Mouse (Mus musculus) midbrain, postnatal 0 days (tissue): Measurements from ENCODE around the gene Nat8. TPM values are rescaled to one million over a fixed set of nuclear protein-coding genes. Genes with fewer than 3 reads are reported as not detected.
"Not testable (repeated sequence)": the region's sequence is repeated elsewhere in the genome, so short reads cannot be mapped to it uniquely, and the experiment has no call there.

Source experiments
- ATAC-seq: fragments of 200-750 bp; cut with Nextera tagmentation; 2 replicates; pipeline ENCODE4 v1.8.0; 2017; ENCODE audit warnings: moderate number of reproducible peaks, mild to moderate bottlenecking, moderate TSS enrichment, moderate library complexity; ENCODE audit not compliant: low FRiP score
- DNase-seq: peaks from one replicate; pipeline ENCODE4 v3.0.0-alpha.2; 2015; ENCODE audit warnings: low spot score
- H3K27ac ChIP-seq: fragments of 300-500 bp; sonication (generic); 2 replicates; pipeline ENCODE4 v1.5.1; 2014; ENCODE audit warnings: low read depth, mild to moderate bottlenecking, low read length, mixed read lengths
- H3K27me3 ChIP-seq: fragments of 300-500 bp; sonication (generic); 2 replicates; pipeline ENCODE4 v1.6.1; 2014; ENCODE audit warnings: low read length, control low read depth, mixed read lengths; ENCODE audit not compliant: insufficient read depth
- H3K36me3 ChIP-seq: fragments of 300-500 bp; sonication (generic); 2 replicates; pipeline ENCODE4 v1.6.1; 2014; ENCODE audit warnings: low read length, control low read depth, mixed read lengths; ENCODE audit not compliant: insufficient read depth
- H3K4me1 ChIP-seq: fragments of 300-500 bp; sonication (generic); 2 replicates; pipeline ENCODE4 v1.6.1; 2014; ENCODE audit warnings: mild to moderate bottlenecking, control low read depth, antibody characterized with exemption, low read length, mixed read lengths; ENCODE audit not compliant: insufficient read depth
- H3K4me2 ChIP-seq: fragments of 300-500 bp; sonication (generic); 2 replicates; pipeline ENCODE4 v1.6.1; 2014; ENCODE audit warnings: low read depth, mild to moderate bottlenecking, low read length, mixed read lengths; ENCODE audit not compliant: poor library complexity, severe bottlenecking
- H3K4me3 ChIP-seq: fragments of 300-500 bp; sonication (generic); 2 replicates; pipeline ENCODE4 v1.5.1; 2014; ENCODE audit warnings: low read depth, mild to moderate bottlenecking, low read length, moderate library complexity
- H3K9ac ChIP-seq: fragments of 300-500 bp; sonication (generic); replicated peaks from 2 replicates; pipeline ENCODE4 v1.6.1; 2014; ENCODE audit warnings: mild to moderate bottlenecking, low read length, moderate library complexity, mixed read lengths; ENCODE audit not compliant: poor library complexity, severe bottlenecking
- H3K9me3 ChIP-seq: fragments of 300-500 bp; sonication (generic); 2 replicates; pipeline ENCODE4 v1.6.1; 2016; ENCODE audit warnings: low read length, control low read depth
- CTCF ChIP-seq: IDR thresholded peaks from 2 replicates; pipeline ENCODE4 v1.5.1; 2016; ENCODE audit warnings: antibody characterized with exemption, mild to moderate bottlenecking
- WGBS: fragments of 180-500 bp; shearing (Covaris S2); extraction: QIAGEN DNeasy Blood & Tissue Kit; methylation state at CpG from one replicate; pipeline ENCODE4 v1.1.7; 2014; 5-methylcytosine and 5-hydroxymethylcytosine counted together
- polyA plus RNA-seq: library from polyadenylated mRNA; unstranded; fragments of >200 nt; fragmentation: Nextera tagmentation; extraction: Ambion mirVana; gene quantifications from 2 replicates; pipeline ENCODE4 v1.2.1, GENCODE M21; 2015
- total RNA-seq: library from RNA; depleted of rRNA; stranded (reverse); fragments of >200 nt; gene quantifications from 2 replicates; pipeline ENCODE4 v1.2.3, GENCODE M21; 2014

Nat8 gene
- total and polyA plus RNA-seq, 2 experiments from 2014 or later, result 0.49 to 0.91 TPM

- no peak for TF ChIP-seq CTCF
- no peaks in the 10 kb centered on the region for H3K9me3 ChIP-seq
These were observed 6.8 kb upstream of the Nat8 start for GRCm38 (mm10) chr6:85838674-85839073.

GRCm38 (mm10) chr6:85837307-85837706 is 5.4 kb upstream of the Nat8 start:
- H3K27me3 ChIP-seq, H3K4me1 ChIP-seq, H3K4me2 ChIP-seq, H3K27ac ChIP-seq, H3K9me3 ChIP-seq, H3K4me3 ChIP-seq, H3K36me3 ChIP-seq, H3K9ac ChIP-seq: not testable (repeated sequence)
- 14% methylated on average over 12 of the region's 12 CpGs for whole genome bisulfite sequencing
- 0 out of 2 replicates have a peak, but pooled peaks have one; percentile 58 for ATAC-seq
- peak; percentile 49; the same call in 1 of the 2 replicates for TF ChIP-seq CTCF
- DNase-seq, result peak; percentile 66

More at GRCm38 (mm10) chr6:85838674-85839073, 6.8 kb upstream of the Nat8 start:
- Histone ChIP-seq H3K27ac (no peak overlapping the region; the same call in 1 of the 2 replicates), H3K4me3 (no peak overlapping the region), H3K27me3 (no peaks in the 10 kb centered on the region), H3K36me3 (no peaks in the 10 kb centered on the region), H3K4me1 (no peaks in the 10 kb centered on the region), H3K9ac (no peak overlapping the region), H3K4me2 (no peak overlapping the region)
- no peak for ATAC-seq
- WGBS, result 64% methylated on average over 8 of the region's 8 CpGs
- no peak for DNase-seq

GRCm38 (mm10) chr6:85836827-85837226 is 4.9 kb upstream of the Nat8 start:
- not testable (repeated sequence) for H3K36me3 ChIP-seq, H3K9me3 ChIP-seq, H3K27ac ChIP-seq, ATAC-seq, H3K27me3 ChIP-seq, H3K4me3 ChIP-seq, H3K9ac ChIP-seq, H3K4me2 ChIP-seq, H3K4me1 ChIP-seq
- 5% methylated on average over 8 of the region's 9 CpGs for WGBS
- TF ChIP-seq CTCF, result peak; percentile 49
- peak; percentile 34 for DNase-seq

- not testable (repeated sequence) for H3K27ac ChIP-seq, H3K4me2 ChIP-seq, H3K4me1 ChIP-seq, H3K36me3 ChIP-seq, H3K9ac ChIP-seq, H3K27me3 ChIP-seq, H3K9me3 ChIP-seq, H3K4me3 ChIP-seq, DNase-seq, ATAC-seq
- WGBS, result 79% methylated on average over 5 of the region's 5 CpGs
These were observed 4.2 kb upstream of the Nat8 start for GRCm38 (mm10) chr6:85836098-85836497.

- not testable (repeated sequence) for H3K27me3 ChIP-seq, ATAC-seq, H3K4me2 ChIP-seq, H3K4me3 ChIP-seq, H3K36me3 ChIP-seq, H3K9me3 ChIP-seq, DNase-seq, H3K4me1 ChIP-seq, H3K9ac ChIP-seq, H3K27ac ChIP-seq
- WGBS, result 84% methylated on average over 1 of the region's 2 CpGs
These were observed 3.2 kb upstream of the Nat8 start for GRCm38 (mm10) chr6:85835104-85835503.

GRCm38 (mm10) chr6:85834504-85835100 is 2.7 kb upstream of the Nat8 start:
- H3K4me3 ChIP-seq, DNase-seq, H3K36me3 ChIP-seq, H3K4me1 ChIP-seq, H3K4me2 ChIP-seq, H3K27me3 ChIP-seq, H3K9ac ChIP-seq, H3K27ac ChIP-seq, ATAC-seq, H3K9me3 ChIP-seq: not testable (repeated sequence)
